Mouse (Mus musculus): ENCODE data around the gene Arid3b. TPM values are rescaled to one million over a fixed set of nuclear protein-coding genes. Genes with fewer than 3 reads are reported as not detected.

Arid3b gene
- polyA plus RNA-seq, 1 experiment from 2014 or later: 4.3 TPM

- H3K4me2 ChIP-seq (ENCODE audit: low read depth, low read length): no peak overlapping the region
- no peak overlapping the region for H3K4me3 ChIP-seq (ENCODE audit: low read length)
- no peak overlapping the region for H3K27ac ChIP-seq (ENCODE audit: low read length)
- peaks cover 15% of the 10 kb centered on the region for H3K27me3 ChIP-seq (ENCODE audit: control insufficient read depth, insufficient read depth, low read depth, low read length)
- H3K9ac ChIP-seq (ENCODE audit: low read length): no peak overlapping the region
- H3K36me3 ChIP-seq (ENCODE audit: control insufficient read depth, insufficient read depth, low read length): no peaks in the 10 kb centered on the region
- WGBS: 83% methylated on average over 9 of the region's 9 CpGs
- H3K9me3 ChIP-seq (ENCODE audit: control insufficient read depth, low read length): no peaks in the 10 kb centered on the region
- ATAC-seq (ENCODE audit: low read depth): no peak
- peaks cover 21% of the 10 kb centered on the region for H3K4me1 ChIP-seq (replicated peaks; ENCODE audit: control insufficient read depth, insufficient read depth, low read length)
Observed at GRCm38 (mm10) chr9:57833762-57834471, 2.7 kb downstream of the Arid3b start.

GRCm38 (mm10) chr9:57831267-57832082, 5.1 kb downstream of the Arid3b start:
- peaks cover 18% of the 10 kb centered on the region for H3K27me3 ChIP-seq (ENCODE audit: control insufficient read depth, insufficient read depth, low read depth, low read length)

DNA sequence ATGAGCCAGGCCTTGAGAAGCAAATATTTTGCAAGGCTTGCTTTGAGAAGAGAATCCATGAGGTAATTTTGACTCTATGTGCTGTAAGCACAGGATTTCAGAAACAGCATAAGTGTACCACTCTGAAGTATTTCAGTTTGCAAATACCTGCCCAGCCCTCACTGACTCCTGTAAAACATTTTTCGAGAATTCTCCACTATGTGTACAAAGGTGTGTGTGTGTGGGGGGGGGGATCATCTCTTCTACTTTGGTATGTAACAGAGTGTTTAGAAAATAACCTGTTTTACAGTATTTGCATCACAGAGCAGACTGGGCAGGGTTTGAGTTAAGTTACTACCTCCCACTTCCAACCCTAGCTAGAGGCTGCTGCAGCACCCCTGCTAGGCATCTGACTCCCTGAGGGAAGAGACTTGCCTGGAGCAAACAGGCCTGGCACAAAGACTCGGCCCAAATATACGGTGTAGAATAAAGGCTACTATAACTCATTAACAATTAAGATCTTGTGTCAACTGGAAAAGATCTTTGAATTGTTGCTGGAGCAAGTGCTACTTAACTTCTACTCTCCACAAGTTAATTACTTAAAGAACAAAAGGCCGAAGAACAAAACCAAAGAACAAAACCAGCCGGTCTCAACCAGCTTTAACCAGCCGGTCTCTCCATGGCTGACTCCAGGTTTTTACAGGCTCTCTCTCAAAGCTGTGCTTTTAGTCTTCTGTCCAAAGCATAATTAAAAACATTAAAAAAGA, 6.6 kb downstream of the Arid3b start:
- Histone ChIP-seq H3K4me2 (ENCODE audit: low read depth, low read length) (no peak overlapping the region), H3K4me3 (ENCODE audit: low read length) (no peak overlapping the region), H3K36me3 (ENCODE audit: control insufficient read depth, insufficient read depth, low read length) (no peaks in the 10 kb centered on the region), H3K27ac (ENCODE audit: low read length) (no peak overlapping the region), H3K9ac (ENCODE audit: low read length) (no peak overlapping the region), H3K4me1 (replicated peaks; ENCODE audit: control insufficient read depth, insufficient read depth, low read length) (peaks cover 17% of the 10 kb centered on the region), H3K27me3 (ENCODE audit: control insufficient read depth, insufficient read depth, low read depth, low read length) (peaks cover 15% of the 10 kb centered on the region), H3K9me3 (ENCODE audit: control insufficient read depth, low read length) (no peaks in the 10 kb centered on the region)
- no peak for ATAC-seq (ENCODE audit: low read depth)
- WGBS: 58% methylated on average over 6 of the region's 6 CpGs

More at GRCm38 (mm10) chr9:57831267-57832082, 5.1 kb downstream of the Arid3b start:
- H3K27ac ChIP-seq (ENCODE audit: low read length): peak overlapping the region; percentile 60
- no peaks in the 10 kb centered on the region for H3K36me3 ChIP-seq (ENCODE audit: control insufficient read depth, insufficient read depth, low read length)
- H3K9ac ChIP-seq (ENCODE audit: low read length): no peak overlapping the region
- ATAC-seq (ENCODE audit: low read depth): peak; percentile 98
- peak overlapping the region; percentile 20; the same call in 1 of the 2 replicates for H3K4me3 ChIP-seq (ENCODE audit: low read length)
- 2% methylated on average over 24 of the region's 24 CpGs for WGBS
- H3K4me1 ChIP-seq (replicated peaks; ENCODE audit: control insufficient read depth, insufficient read depth, low read length): peaks cover 17% of the 10 kb centered on the region
- H3K9me3 ChIP-seq (ENCODE audit: control insufficient read depth, low read length): no peaks in the 10 kb centered on the region
- peak overlapping the region; percentile 47 for H3K4me2 ChIP-seq (ENCODE audit: low read depth, low read length)

DNA sequence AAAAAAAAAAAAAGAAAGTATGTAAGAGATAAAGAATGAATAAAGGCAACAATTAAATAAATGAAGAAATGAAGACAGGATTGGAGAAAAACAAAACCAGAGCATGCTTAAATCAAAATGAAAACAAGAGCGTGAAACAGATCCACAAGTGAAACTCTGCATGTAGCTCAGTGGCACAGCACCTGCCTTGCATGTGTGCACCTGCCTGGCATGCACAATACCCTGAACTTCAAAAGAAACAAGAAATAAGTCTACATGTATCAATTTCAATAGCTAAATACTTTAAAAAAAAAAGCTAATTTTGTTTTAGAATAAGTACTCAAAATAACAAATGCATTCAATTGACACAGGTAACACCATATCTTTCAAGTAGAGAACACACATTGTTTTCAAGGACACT, 13.2 kb downstream of the Arid3b start:
- 94% methylated on average over 1 of the region's 1 CpGs for WGBS
- ATAC-seq (ENCODE audit: low read depth): no peak
- Histone ChIP-seq H3K27ac (ENCODE audit: low read length) (no peak overlapping the region), H3K4me2 (ENCODE audit: low read depth, low read length) (no peak overlapping the region), H3K27me3 (ENCODE audit: control insufficient read depth, insufficient read depth, low read depth, low read length) (peaks cover 3% of the 10 kb centered on the region; the same call in 1 of the 2 replicates), H3K36me3 (ENCODE audit: control insufficient read depth, insufficient read depth, low read length) (no peaks in the 10 kb centered on the region), H3K4me1 (replicated peaks; ENCODE audit: control insufficient read depth, insufficient read depth, low read length) (no peaks in the 10 kb centered on the region; the same call in 1 of the 2 replicates), H3K9ac (ENCODE audit: low read length) (no peak overlapping the region), H3K4me3 (ENCODE audit: low read length) (no peak overlapping the region), H3K9me3 (ENCODE audit: control insufficient read depth, low read length) (no peaks in the 10 kb centered on the region)

GRCm38 (mm10) chr9:57822812-57823211, 13.8 kb downstream of the Arid3b start:
- ATAC-seq (ENCODE audit: low read depth): no peak
- Histone ChIP-seq H3K4me2 (ENCODE audit: low read depth, low read length) (no peak overlapping the region), H3K36me3 (ENCODE audit: control insufficient read depth, insufficient read depth, low read length) (no peaks in the 10 kb centered on the region), H3K9ac (ENCODE audit: low read length) (no peak overlapping the region), H3K9me3 (ENCODE audit: control insufficient read depth, low read length) (no peaks in the 10 kb centered on the region), H3K27ac (ENCODE audit: low read length) (no peak overlapping the region), H3K4me1 (replicated peaks; ENCODE audit: control insufficient read depth, insufficient read depth, low read length) (peaks cover 5% of the 10 kb centered on the region), H3K4me3 (ENCODE audit: low read length) (no peak overlapping the region), H3K27me3 (ENCODE audit: control insufficient read depth, insufficient read depth, low read depth, low read length) (no peaks in the 10 kb centered on the region)
- WGBS: 62% methylated on average over 13 of the region's 13 CpGs

DNA sequence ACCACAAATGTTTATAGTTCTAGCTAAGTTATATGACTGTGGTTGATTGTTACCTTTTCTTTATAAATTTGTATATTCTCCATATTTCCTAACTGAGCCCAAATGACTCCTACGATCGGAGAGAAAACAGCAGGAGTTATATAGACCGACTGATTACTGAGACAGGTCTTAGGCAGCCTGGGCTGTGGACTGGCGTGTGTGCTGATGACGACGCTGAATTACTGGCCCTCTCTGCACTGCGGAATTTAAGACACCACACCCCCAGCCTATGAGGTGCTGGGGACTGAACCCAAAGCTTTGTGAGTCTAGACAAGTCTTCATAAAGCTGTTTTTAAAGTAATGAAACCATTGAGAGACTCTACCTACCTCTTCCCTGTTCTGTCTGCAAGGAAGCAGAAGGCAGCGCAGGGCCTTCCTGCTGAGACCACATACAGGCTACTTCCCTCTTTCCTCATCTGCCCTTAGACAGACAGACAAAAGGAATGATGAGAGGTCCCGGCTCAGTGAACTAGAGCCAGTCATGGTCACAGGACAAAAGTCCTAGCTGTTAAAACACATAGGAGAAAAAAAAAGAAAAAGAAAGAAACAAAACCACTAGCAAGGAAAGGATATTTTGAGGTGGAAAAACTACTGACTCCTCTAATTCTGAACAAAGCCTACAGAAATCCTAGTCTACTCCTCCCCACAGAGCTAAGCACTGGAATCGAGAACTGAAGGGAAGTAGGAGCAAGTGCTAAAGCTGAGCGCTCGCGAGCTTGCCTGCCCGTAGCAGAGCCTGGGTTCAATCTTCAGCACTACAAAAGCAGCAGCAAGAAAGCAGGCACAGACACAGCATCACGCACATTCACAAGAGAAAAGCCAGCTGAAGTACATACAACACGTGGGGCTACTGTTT, 16.2 kb downstream of the Arid3b start:
- no peak for ATAC-seq (ENCODE audit: low read depth)
- no peaks in the 10 kb centered on the region for H3K9me3 ChIP-seq (ENCODE audit: control insufficient read depth, low read length)
- H3K9ac ChIP-seq (ENCODE audit: low read length): no peak overlapping the region
- no peak overlapping the region for H3K4me3 ChIP-seq (ENCODE audit: low read length)
- no peak overlapping the region for H3K4me2 ChIP-seq (ENCODE audit: low read depth, low read length)
- H3K36me3 ChIP-seq (ENCODE audit: control insufficient read depth, insufficient read depth, low read length): no peaks in the 10 kb centered on the region
- no peaks in the 10 kb centered on the region for H3K27me3 ChIP-seq (ENCODE audit: control insufficient read depth, insufficient read depth, low read depth, low read length)
- H3K4me1 ChIP-seq (replicated peaks; ENCODE audit: control insufficient read depth, insufficient read depth, low read length): peaks cover 19% of the 10 kb centered on the region
- H3K27ac ChIP-seq (ENCODE audit: low read length): no peak overlapping the region
- 64% methylated on average over 16 of the region's 16 CpGs for WGBS

- 3% methylated on average over 6 of the region's 6 CpGs for WGBS
- Histone ChIP-seq H3K9me3 (ENCODE audit: control insufficient read depth, low read length) (no peaks in the 10 kb centered on the region), H3K4me3 (ENCODE audit: low read length) (peak overlapping the region; percentile 13; the same call in 1 of the 2 replicates), H3K27ac (ENCODE audit: low read length) (peak overlapping the region; percentile 64), H3K27me3 (ENCODE audit: control insufficient read depth, insufficient read depth, low read depth, low read length) (no peaks in the 10 kb centered on the region), H3K4me1 (replicated peaks; ENCODE audit: control insufficient read depth, insufficient read depth, low read length) (peaks cover 21% of the 10 kb centered on the region), H3K4me2 (ENCODE audit: low read depth, low read length) (peak overlapping the region; percentile 34; the same call in 1 of the 2 replicates), H3K9ac (ENCODE audit: low read length) (peak overlapping the region; percentile 9; the same call in 1 of the 2 replicates), H3K36me3 (ENCODE audit: control insufficient read depth, insufficient read depth, low read length) (no peaks in the 10 kb centered on the region)
- peak; percentile 88 for ATAC-seq (ENCODE audit: low read depth)
Observed at GRCm38 (mm10) chr9:57817220-57817667, 19.3 kb downstream of the Arid3b start.

DNA sequence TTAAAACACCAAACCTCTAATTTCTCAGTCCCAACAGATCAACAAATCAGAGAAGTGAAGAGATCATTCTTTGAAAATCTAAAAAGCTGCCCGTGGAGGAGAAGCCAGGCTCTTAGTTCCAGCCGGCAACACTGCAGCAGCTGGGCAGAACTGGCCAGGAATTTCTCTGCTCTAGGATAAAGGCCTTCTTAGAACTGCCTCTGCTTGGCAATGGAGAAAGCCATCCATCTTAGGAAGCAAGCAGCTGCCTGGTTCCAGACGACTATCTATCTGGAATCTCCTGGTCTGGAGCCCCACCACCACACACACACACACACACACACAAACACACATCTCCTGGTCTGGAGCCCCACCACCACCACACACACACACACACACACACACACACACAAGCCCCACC, 21.7 kb downstream of the Arid3b start:
- H3K36me3 ChIP-seq (ENCODE audit: control insufficient read depth, insufficient read depth, low read length): no peaks in the 10 kb centered on the region
- WGBS: 40% methylated on average over 3 of the region's 3 CpGs
- no peak for ATAC-seq (ENCODE audit: low read depth)
- no peak overlapping the region for H3K4me2 ChIP-seq (ENCODE audit: low read depth, low read length)
- no peak overlapping the region for H3K9ac ChIP-seq (ENCODE audit: low read length)
- no peak overlapping the region for H3K4me3 ChIP-seq (ENCODE audit: low read length)
- no peaks in the 10 kb centered on the region for H3K9me3 ChIP-seq (ENCODE audit: control insufficient read depth, low read length)
- H3K4me1 ChIP-seq (replicated peaks; ENCODE audit: control insufficient read depth, insufficient read depth, low read length): peaks cover 21% of the 10 kb centered on the region
- no peaks in the 10 kb centered on the region for H3K27me3 ChIP-seq (ENCODE audit: control insufficient read depth, insufficient read depth, low read depth, low read length)
- no peak overlapping the region for H3K27ac ChIP-seq (ENCODE audit: low read length)
